Mouse (Mus musculus) left cerebral cortex, postnatal 10 days (tissue): ENCODE data around the gene Zfp654. TPM values are rescaled to one million over a fixed set of nuclear protein-coding genes. Genes with fewer than 3 reads are reported as not detected.

Experiments used
- DNase-seq, 2 experiments: peaks; one replicate each; pipeline ENCODE4 v3.0.0; 2021 to 2022; ENCODE audit warnings: low spot score in 2 of 2, mixed read lengths in 1 of 2; ENCODE audit errors: extremely low spot score in 1 of 2
- intact Hi-C: fragments of 180-260 bp; cut with DNase I; formaldehyde crosslinking; loops from one replicate; pipeline ENCODE4 v1.15.1; 2025
- total RNA-seq, 2 experiments: library from RNA; stranded (reverse); gene quantifications; 2 replicates each; pipeline ENCODE4 v1.2.3; 2021

Gene Zfp654
- 10 to 100 TPM; 13.1 to 14.4 TPM for total RNA-seq

- intact Hi-C loops = loop anchor here (2.0 kb wide), 1 partner anchor 81 kb away; the partner anchor contains the start of gene 4930453N24Rik
- DNase-seq = peak; percentile 100
These were observed at the start of gene Zfp654, which contains the start of gene Cggbp1 for GRCm38 (mm10) chr16:64851563-64852362. Zfp654 (minus strand) TSS chr16:64851652. Cggbp1 (plus strand) TSS chr16:64851996.

DNA sequence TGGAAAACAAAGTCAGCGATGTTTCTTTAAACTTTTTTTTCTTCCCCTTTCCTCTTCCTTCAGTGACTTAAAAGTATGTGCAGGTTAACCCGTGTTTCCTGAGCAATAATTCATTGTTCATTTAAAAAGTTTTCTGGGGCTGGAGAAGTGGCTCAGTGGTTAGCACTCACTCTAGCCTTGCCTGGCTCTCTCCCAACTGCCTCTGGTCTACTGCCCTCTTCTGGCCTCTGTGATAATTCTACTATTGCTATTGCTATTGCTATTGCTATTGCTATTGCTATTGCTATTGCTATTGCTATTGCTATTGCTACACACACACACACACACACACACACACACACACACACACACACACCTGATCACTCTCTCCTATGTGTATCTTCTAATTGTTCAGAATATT, 47.6 kb upstream of the Zfp654 start:
- intact Hi-C loops = no loop called here
- DNase-seq = no peak

DNA sequence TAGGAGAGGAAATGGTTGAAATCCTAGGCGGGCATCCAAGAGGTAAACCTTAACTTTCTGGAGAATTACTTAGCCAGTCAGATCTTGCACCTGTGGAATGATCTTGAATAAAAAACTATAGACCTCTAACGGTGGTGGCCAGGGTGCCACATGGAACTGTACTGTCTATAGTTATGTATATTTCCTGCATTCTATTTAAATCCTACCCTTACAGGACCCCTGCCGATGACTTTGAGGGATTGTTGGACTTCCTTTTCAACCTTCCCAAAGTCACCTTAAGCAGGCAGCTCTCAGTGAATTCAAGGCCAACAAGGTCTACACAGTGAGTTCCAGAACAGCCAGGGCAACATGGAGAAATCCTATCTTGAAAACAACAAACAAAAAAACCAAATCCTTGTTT, 38.0 kb upstream of the Zfp654 start:
- DNase-seq = no peak
- intact Hi-C loops = no loop called here

DNA sequence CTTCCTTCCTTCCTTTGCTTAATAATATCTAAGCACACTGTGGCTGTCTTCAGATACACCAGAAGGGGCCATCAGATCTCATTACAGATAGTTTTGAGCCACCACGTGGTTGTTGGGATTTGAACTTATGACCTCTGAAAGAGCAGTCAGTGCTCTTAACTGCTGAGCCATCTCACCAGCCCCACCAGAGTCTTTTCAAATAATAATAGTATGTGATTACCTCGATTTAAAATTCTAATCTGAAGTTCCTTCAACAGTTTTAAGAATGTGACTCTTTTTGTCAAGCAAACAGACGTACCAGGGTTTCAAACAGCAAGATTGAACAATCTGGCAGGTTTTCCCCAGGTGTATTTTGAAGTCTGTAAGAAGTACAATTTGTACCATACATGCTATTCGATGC, 34.1 kb upstream of the Zfp654 start:
- intact Hi-C loops = no loop called here
- DNase-seq = no peak

DNA sequence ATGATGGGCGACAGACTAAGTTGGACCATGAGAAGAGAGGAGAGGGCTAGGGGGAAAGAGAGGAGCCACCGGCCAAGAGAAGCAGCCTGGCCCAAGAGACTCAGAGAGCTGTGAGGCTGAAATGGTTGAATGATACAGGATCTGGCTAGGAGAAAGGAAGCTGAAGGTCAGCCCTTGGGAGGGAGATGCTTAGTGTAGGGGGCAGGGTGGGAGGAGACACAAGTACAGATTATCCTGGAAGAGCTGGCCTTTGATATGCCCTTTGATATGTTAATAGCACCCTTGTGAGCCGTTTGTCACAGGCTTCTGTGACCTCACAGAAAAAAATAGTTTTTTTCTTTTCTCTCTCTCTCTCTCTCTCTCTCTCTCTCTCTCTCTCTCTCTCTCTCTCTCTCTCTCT, 33.7 kb upstream of the Zfp654 start:
- DNase-seq = no peak
- intact Hi-C loops = no loop called here

GRCm38 (mm10) chr16:64884420-64884838, 33.0 kb upstream of the Zfp654 start:
- intact Hi-C loops = no loop called here
- no peak for DNase-seq

- DNase-seq = no peak
- intact Hi-C loops = no loop called here
These were observed 32.4 kb upstream of the Zfp654 start for GRCm38 (mm10) chr16:64883896-64884295.

DNA sequence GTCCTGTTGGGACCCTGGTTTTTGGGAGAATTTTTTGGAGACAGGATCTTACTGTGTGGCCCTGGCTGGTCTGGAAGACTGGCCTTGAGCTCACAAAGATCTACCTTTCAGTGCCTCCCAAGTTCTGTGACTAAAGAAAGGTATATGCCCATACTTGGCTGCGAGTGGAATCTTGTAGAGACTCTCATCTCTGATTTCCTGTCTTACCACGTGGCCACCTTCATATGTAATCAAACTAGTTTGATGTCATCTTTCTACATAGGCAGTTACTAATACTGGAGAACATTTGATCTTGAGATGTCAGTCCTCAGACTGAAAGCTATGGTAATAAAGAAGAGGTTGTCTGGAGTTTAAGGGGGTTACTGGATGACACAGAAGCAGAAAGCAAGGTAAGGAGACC, 30.0 kb upstream of the Zfp654 start:
- DNase-seq = no peak
- intact Hi-C loops = no loop called here

GRCm38 (mm10) chr16:64880986-64881385, 29.5 kb upstream of the Zfp654 start:
- DNase-seq = no peak
- intact Hi-C loops = no loop called here

DNA sequence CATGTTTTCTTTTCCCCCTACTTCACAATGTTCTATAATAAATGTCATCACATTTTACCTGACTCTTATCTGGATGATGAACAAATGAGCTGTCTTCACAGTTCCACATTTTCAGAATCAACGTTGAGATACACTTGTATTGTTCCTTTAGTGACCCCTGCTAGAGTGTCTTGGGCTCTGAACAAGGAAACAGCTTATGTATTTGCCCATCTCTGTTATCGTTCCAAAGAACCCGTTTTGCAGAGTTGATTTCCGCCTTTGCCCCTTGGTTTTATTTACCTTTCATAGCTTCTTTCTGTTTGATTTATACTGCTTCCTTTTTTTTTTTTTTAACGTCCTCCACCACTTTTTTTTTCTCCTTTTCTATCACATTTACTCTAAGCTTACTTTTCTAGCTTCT, 28.3 kb upstream of the Zfp654 start:
- intact Hi-C loops = no loop called here
- DNase-seq = no peak

- DNase-seq = no peak
- intact Hi-C loops = no loop called here
These were observed 27.2 kb upstream of the Zfp654 start for GRCm38 (mm10) chr16:64878611-64879132.

DNA sequence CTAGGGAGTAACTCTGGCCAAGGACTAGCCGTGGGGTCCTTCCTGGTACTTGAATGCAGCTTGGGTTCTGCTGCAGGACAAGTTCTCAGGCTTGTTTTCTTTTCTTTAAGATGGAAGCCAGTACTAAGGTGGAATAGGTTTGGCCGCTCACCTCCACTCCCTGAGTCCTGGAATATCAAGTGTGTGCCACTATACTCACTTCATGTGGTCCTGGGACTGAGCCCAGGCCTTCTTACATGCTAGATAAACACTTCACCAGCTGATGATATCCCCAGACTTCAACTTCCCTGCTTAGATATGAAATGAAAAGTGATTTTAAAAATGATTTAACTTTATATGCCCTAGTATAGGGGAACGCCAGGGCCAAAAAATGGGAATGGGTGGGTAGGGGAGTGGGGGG, 25.9 kb upstream of the Zfp654 start:
- DNase-seq = no peak
- intact Hi-C loops = no loop called here

- no peak for DNase-seq
- intact Hi-C loops = no loop called here
These were observed 25.3 kb upstream of the Zfp654 start for GRCm38 (mm10) chr16:64876631-64877265.

GRCm38 (mm10) chr16:64875822-64876221, 24.4 kb upstream of the Zfp654 start:
- intact Hi-C loops = no loop called here
- DNase-seq = no peak

DNA sequence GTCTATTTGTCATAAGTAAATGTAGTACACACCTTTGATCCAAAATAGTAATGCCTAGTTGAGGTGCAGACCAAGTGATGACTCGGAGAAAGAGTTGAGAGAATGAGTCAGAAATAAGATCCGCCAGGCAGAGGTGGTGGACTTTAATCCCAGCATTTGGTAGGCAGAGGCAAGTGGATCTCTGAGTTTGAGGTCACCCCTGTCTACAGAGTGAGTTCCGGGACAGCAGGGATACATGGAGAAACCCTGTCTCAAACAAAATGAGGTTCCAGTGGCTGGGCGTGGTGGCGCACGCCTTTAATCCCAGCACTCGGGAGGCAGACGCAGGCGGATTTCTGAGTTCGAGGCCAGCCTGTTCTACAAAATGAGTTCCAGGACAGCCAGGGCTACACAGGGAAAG, 23.9 kb upstream of the Zfp654 start:
- intact Hi-C loops = no loop called here
- DNase-seq = no peak

DNA sequence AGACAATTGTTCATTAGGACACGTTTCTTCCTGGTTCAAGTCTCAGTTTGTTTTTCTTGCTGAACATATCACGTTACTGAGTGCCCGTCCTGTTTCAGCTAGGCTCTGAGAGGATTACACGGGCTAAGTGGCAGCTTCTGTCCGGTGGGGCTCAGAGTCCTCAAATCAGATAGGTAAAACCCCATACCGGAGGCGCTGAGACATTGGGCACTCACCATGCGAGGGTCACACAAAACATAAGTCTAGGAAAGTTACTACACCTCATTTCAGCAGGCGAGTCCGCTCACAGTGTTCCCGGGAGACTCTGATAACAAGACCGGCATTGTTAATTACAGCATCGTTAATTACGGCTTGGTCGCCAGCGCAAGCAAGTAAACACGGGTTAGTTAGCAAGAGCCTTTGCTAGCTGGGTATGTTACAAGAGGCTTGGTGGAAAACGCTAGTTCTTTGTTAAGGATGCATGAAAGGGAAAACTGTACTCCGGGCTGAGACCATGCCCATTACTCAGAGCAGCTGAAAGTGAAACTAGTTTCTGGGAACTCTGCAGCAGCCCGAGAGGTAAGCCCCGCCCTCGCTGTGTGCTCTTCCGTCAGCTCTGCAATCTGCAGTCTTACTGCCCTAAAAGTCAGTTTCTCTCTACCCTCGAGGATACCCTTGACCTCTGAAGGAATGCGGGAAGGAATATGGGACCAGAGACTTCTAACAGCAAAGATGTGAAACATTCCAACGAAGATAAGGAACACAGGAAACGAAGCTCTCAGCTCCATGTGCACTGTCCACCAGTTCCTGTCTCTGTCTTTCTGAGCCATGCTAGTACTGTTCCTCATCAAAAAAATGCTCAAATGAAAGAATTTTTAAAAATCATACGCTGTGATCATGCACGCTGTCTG, 22.2 kb upstream of the Zfp654 start:
- DNase-seq = peak; percentile 21 to 62
- intact Hi-C loops = no loop called here

- intact Hi-C loops = no loop called here
- no peak for DNase-seq
These were observed 21.4 kb upstream of the Zfp654 start for GRCm38 (mm10) chr16:64872841-64873240.

- intact Hi-C loops = no loop called here
- no peak for DNase-seq
These were observed 20.8 kb upstream of the Zfp654 start for GRCm38 (mm10) chr16:64872296-64872695.

DNA sequence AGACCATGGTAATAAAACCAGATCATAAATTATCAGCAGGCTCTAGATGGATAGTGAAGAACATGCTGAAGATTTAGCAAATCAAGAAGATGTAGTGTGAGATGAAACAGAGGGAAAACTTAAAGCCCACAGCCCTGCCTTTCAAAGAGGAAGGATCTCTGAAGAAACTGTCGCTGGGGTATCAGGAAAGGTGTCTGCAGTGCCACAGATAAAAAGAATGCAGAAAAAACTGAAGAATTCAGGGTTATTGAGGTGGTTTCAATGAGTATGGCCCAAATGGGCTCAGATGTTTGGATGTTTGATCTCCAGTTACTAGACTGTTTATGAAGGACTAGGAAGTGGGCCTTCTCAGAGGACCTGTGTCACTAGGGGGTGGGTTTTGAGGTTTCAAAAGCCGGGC, 18.2 kb upstream of the Zfp654 start:
- intact Hi-C loops = no loop called here
- no peak for DNase-seq
